Mouse (Mus musculus) hindbrain, embryonic 16.5 days (tissue): ENCODE results near the gene Robo1. TPM values are rescaled to one million over a fixed set of nuclear protein-coding genes. Genes with fewer than 3 reads are reported as not detected.
A peak's percentile ranks its signal among the peaks of the same experiment; 100 is the strongest.

Experiments used
- ATAC-seq: fragments of 200-750 bp; cut with Nextera tagmentation; 2 replicates; pipeline ENCODE4 v1.8.0; 2017; ENCODE audit warnings: moderate TSS enrichment, moderate library complexity
- H3K27ac ChIP-seq: fragments of 300-500 bp; sonication (generic); 2 replicates; pipeline ENCODE4 v1.5.1; 2014; ENCODE audit warnings: low read depth, mild to moderate bottlenecking, control low read depth, low read length, moderate library complexity
- H3K27me3 ChIP-seq: fragments of 300-500 bp; sonication (generic); replicated peaks from 2 replicates; pipeline ENCODE4 v1.6.1; 2014; ENCODE audit warnings: low read length; ENCODE audit not compliant: control insufficient read depth, insufficient read depth
- H3K36me3 ChIP-seq: fragments of 300-500 bp; sonication (generic); 2 replicates; pipeline ENCODE4 v1.6.1; 2014; ENCODE audit warnings: mild to moderate bottlenecking, low read length, moderate library complexity, mixed read lengths; ENCODE audit not compliant: control insufficient read depth, insufficient read depth
- H3K4me1 ChIP-seq: fragments of 300-500 bp; sonication (generic); 2 replicates; pipeline ENCODE4 v1.6.1; 2014; ENCODE audit warnings: low read depth, low read length; ENCODE audit not compliant: control insufficient read depth, insufficient read depth
- H3K4me2 ChIP-seq: fragments of 300-500 bp; sonication (generic); 2 replicates; pipeline ENCODE4 v1.6.1; 2014; ENCODE audit warnings: mild to moderate bottlenecking, low read length, control low read depth, moderate library complexity
- H3K4me3 ChIP-seq: fragments of 300-500 bp; sonication (generic); 2 replicates; pipeline ENCODE4 v1.5.1; 2014; ENCODE audit warnings: mild to moderate bottlenecking, low read length, control low read depth, moderate library complexity
- H3K9ac ChIP-seq: fragments of 300-500 bp; sonication (generic); 2 replicates; pipeline ENCODE4 v1.6.1; 2014; ENCODE audit warnings: low read depth, mild to moderate bottlenecking, control low read depth, low read length, moderate library complexity
- H3K9me3 ChIP-seq: fragments of 300-500 bp; sonication (generic); 2 replicates; pipeline ENCODE4 v1.6.1; 2014; ENCODE audit warnings: mild to moderate bottlenecking, low read length, moderate library complexity; ENCODE audit not compliant: control insufficient read depth
- WGBS: fragments of 180-500 bp; shearing (Covaris S2); extraction: QIAGEN DNeasy Blood & Tissue Kit; methylation state at CpG from one replicate; pipeline ENCODE4 v1.1.7; 2014; 5-methylcytosine and 5-hydroxymethylcytosine counted together
- polyA plus RNA-seq: library from polyadenylated mRNA; unstranded; fragments of >200 nt; fragmentation: Nextera tagmentation; extraction: Ambion mirVana; gene quantifications from 2 replicates; pipeline ENCODE4 v1.2.1, GENCODE M21; 2015

The Robo1 gene
- polyA plus RNA-seq, 1 experiment from 2014 or later, result 26.8 TPM

GRCm38 (mm10) chr16:72575171-72575570 lies 267.1 kb downstream of the Robo1 start:
- Histone ChIP-seq H3K36me3 (no peaks in the 10 kb centered on the region), H3K4me2 (no peak overlapping the region), H3K27ac (no peak overlapping the region), H3K9ac (no peak overlapping the region), H3K4me3 (no peak overlapping the region), H3K4me1 (no peaks in the 10 kb centered on the region), H3K27me3 (no peaks in the 10 kb centered on the region), H3K9me3 (no peaks in the 10 kb centered on the region)
- ATAC-seq, result no peak
- 96% methylated on average over 1 of the region's 1 CpGs for WGBS

GRCm38 (mm10) chr16:72576956-72577355 lies 268.9 kb downstream of the Robo1 start:
- Histone ChIP-seq H3K9me3 (no peaks in the 10 kb centered on the region), H3K9ac (no peak overlapping the region), H3K27me3 (no peaks in the 10 kb centered on the region), H3K36me3 (no peaks in the 10 kb centered on the region), H3K4me3 (no peak overlapping the region), H3K4me2 (no peak overlapping the region), H3K4me1 (no peaks in the 10 kb centered on the region), H3K27ac (no peak overlapping the region)
- 48% methylated on average over 7 of the region's 7 CpGs for WGBS
- no peak for ATAC-seq

- Histone ChIP-seq H3K27me3 (no peaks in the 10 kb centered on the region), H3K4me3 (no peak overlapping the region), H3K4me2 (no peak overlapping the region), H3K36me3 (no peaks in the 10 kb centered on the region), H3K9ac (no peak overlapping the region), H3K4me1 (no peaks in the 10 kb centered on the region), H3K27ac (no peak overlapping the region), H3K9me3 (no peaks in the 10 kb centered on the region)
- 0 out of 2 replicates have a peak, but pooled peaks have one; percentile 9 for ATAC-seq
- 59% methylated on average over 11 of the region's 11 CpGs for WGBS
Measured at GRCm38 (mm10) chr16:72584454-72585159, 276.5 kb downstream of the Robo1 start.

GRCm38 (mm10) chr16:72585160-72585813 lies 277.2 kb downstream of the Robo1 start:
- H3K9ac ChIP-seq, result no peak overlapping the region
- H3K27me3 ChIP-seq, result no peaks in the 10 kb centered on the region
- no peaks in the 10 kb centered on the region for H3K9me3 ChIP-seq
- peak; percentile 89 for ATAC-seq
- whole genome bisulfite sequencing, result 29% methylated on average over 3 of the region's 3 CpGs
- H3K27ac ChIP-seq, result no peak overlapping the region
- no peak overlapping the region for H3K4me2 ChIP-seq
- no peak overlapping the region for H3K4me3 ChIP-seq
- H3K4me1 ChIP-seq, result no peaks in the 10 kb centered on the region
- no peaks in the 10 kb centered on the region for H3K36me3 ChIP-seq

- 46% methylated on average over 3 of the region's 3 CpGs for WGBS
- Histone ChIP-seq H3K4me3 (no peak overlapping the region), H3K27ac (no peak overlapping the region), H3K4me2 (no peak overlapping the region), H3K36me3 (no peaks in the 10 kb centered on the region), H3K9me3 (no peaks in the 10 kb centered on the region), H3K4me1 (no peaks in the 10 kb centered on the region), H3K27me3 (no peaks in the 10 kb centered on the region), H3K9ac (no peak overlapping the region)
- no peak for ATAC-seq
Measured at GRCm38 (mm10) chr16:72587376-72588072, 279.4 kb downstream of the Robo1 start.

- 39% methylated on average over 4 of the region's 4 CpGs for WGBS
- Histone ChIP-seq H3K9me3 (no peaks in the 10 kb centered on the region), H3K27ac (no peak overlapping the region), H3K36me3 (no peaks in the 10 kb centered on the region), H3K4me2 (no peak overlapping the region), H3K4me3 (no peak overlapping the region), H3K9ac (no peak overlapping the region), H3K4me1 (no peaks in the 10 kb centered on the region), H3K27me3 (no peaks in the 10 kb centered on the region)
- ATAC-seq, result no peak
Measured at GRCm38 (mm10) chr16:72603487-72604206, 295.5 kb downstream of the Robo1 start.

GRCm38 (mm10) chr16:72605066-72605465 lies 297.0 kb downstream of the Robo1 start:
- no peaks in the 10 kb centered on the region for H3K9me3 ChIP-seq
- ATAC-seq, result 0 out of 2 replicates have a peak, but pooled peaks have one; percentile 65
- no peak overlapping the region for H3K9ac ChIP-seq
- H3K27me3 ChIP-seq, result no peaks in the 10 kb centered on the region
- H3K4me3 ChIP-seq, result no peak overlapping the region
- H3K4me2 ChIP-seq, result no peak overlapping the region
- WGBS, result 23% methylated on average over 6 of the region's 6 CpGs
- H3K27ac ChIP-seq, result no peak overlapping the region
- H3K4me1 ChIP-seq, result no peaks in the 10 kb centered on the region
- no peaks in the 10 kb centered on the region for H3K36me3 ChIP-seq

GRCm38 (mm10) chr16:72610661-72611112 lies 302.6 kb downstream of the Robo1 start:
- no peaks in the 10 kb centered on the region for H3K36me3 ChIP-seq
- no peak overlapping the region for H3K4me2 ChIP-seq
- H3K9me3 ChIP-seq, result no peaks in the 10 kb centered on the region
- 24% methylated on average over 4 of the region's 4 CpGs for WGBS
- peak; percentile 74 for ATAC-seq
- H3K27ac ChIP-seq, result no peak overlapping the region
- no peak overlapping the region for H3K9ac ChIP-seq
- H3K4me3 ChIP-seq, result no peak overlapping the region
- no peaks in the 10 kb centered on the region for H3K4me1 ChIP-seq
- no peaks in the 10 kb centered on the region for H3K27me3 ChIP-seq
